Mouse (Mus musculus): ENCODE results near the gene 4930519P11Rik. TPM values are rescaled to one million over a fixed set of nuclear protein-coding genes. Genes with fewer than 3 reads are reported as not detected.

The 4930519P11Rik gene
- polyA plus RNA-seq, 1 experiment from 2014 or later, result 1.6 TPM

DNA sequence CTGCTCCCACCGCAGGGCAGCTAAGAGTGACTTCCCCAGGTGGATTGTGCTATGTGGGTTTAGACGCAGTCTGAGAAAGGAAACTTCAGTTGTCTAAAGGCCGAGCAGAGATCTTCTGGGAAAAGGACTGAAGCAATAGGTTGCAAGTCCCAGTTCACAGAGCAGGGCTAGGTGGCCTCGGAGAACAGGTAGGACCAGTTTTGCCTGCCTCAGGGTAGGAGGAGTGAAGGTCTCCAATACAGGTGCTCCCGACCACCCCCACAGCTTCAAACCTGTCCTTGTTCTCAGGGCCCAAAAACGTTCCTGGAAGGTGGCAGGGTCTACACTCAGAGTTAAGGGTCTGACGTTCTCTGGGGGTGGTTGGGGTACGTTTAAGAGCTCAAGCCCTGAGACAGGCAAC lies 38.1 kb upstream of the 4930519P11Rik start, which contains the start of gene Chmp4b:
Gene Chmp4b, plus strand, starts transcription at position 343 of the 400 bp plus-strand sequence.
- Histone ChIP-seq H3K27me3 (ENCODE audit: control insufficient read depth, insufficient read depth, low read length) (no peaks in the 10 kb centered on the region), H3K4me1 (ENCODE audit: control insufficient read depth, insufficient read depth, low read length) (no peaks in the 10 kb centered on the region), H3K27ac (replicated peaks; ENCODE audit: low read depth, low read length) (no peak within 1 kb of the TSS), H3K9ac (replicated peaks; ENCODE audit: low read length) (no peak within 1 kb of the TSS), H3K36me3 (ENCODE audit: control insufficient read depth, insufficient read depth, low read length) (no peaks in the 10 kb centered on the region), H3K4me3 (replicated peaks; ENCODE audit: low read depth, low read length) (no peak within 1 kb of the TSS), H3K9me3 (ENCODE audit: control insufficient read depth, low read length) (no peaks in the 10 kb centered on the region), H3K4me2 (ENCODE audit: low read length) (no peak within 1 kb of the TSS)
- ATAC-seq (ENCODE audit: low FRiP score, low TSS enrichment) (no peak), DNase-seq (no peak)
- WGBS, result 63% methylated on average over 8 of the region's 8 CpGs

DNA sequence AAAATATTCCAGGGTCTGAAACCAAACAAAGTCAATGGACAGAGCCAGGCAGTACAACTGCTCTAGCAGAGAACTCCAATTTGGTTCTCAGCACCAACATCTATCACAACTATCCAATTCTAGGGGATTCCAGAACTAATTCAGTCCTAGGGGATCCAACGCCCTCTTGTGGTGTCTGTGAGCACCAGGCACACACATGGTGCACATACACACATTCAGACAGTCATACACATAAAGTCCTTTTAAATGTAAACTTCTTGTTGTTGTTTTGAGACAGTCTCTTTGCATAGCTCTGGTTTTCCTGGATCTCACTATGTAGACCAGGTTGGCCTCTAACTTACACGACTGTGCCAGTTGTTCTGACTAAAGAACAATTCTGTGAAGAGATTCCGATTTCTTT lies 37.2 kb upstream of the 4930519P11Rik start:
- no peaks in the 10 kb centered on the region for H3K9me3 ChIP-seq (ENCODE audit: control insufficient read depth, low read length)
- no peak overlapping the region for H3K9ac ChIP-seq (replicated peaks; ENCODE audit: low read length)
- H3K4me2 ChIP-seq (ENCODE audit: low read length), result no peak overlapping the region
- DNase-seq, result no peak
- no peak for ATAC-seq (ENCODE audit: low FRiP score, low TSS enrichment)
- peaks cover 9% of the 10 kb centered on the region; the same call in 1 of the 2 replicates for H3K36me3 ChIP-seq (ENCODE audit: control insufficient read depth, insufficient read depth, low read length)
- no peaks in the 10 kb centered on the region for H3K27me3 ChIP-seq (ENCODE audit: control insufficient read depth, insufficient read depth, low read length)
- no peak overlapping the region for H3K27ac ChIP-seq (replicated peaks; ENCODE audit: low read depth, low read length)
- no peaks in the 10 kb centered on the region for H3K4me1 ChIP-seq (ENCODE audit: control insufficient read depth, insufficient read depth, low read length)
- 87% methylated on average over 3 of the region's 3 CpGs for WGBS
- no peak overlapping the region for H3K4me3 ChIP-seq (replicated peaks; ENCODE audit: low read depth, low read length)

- Histone ChIP-seq H3K27me3 (ENCODE audit: control insufficient read depth, insufficient read depth, low read length) (no peaks in the 10 kb centered on the region), H3K9me3 (ENCODE audit: control insufficient read depth, low read length) (no peaks in the 10 kb centered on the region), H3K9ac (replicated peaks; ENCODE audit: low read length) (no peak overlapping the region), H3K4me1 (ENCODE audit: control insufficient read depth, insufficient read depth, low read length) (no peaks in the 10 kb centered on the region), H3K27ac (replicated peaks; ENCODE audit: low read depth, low read length) (no peak overlapping the region), H3K36me3 (ENCODE audit: control insufficient read depth, insufficient read depth, low read length) (peaks cover 30% of the 10 kb centered on the region), H3K4me2 (ENCODE audit: low read length) (no peak overlapping the region), H3K4me3 (replicated peaks; ENCODE audit: low read depth, low read length) (no peak overlapping the region)
- WGBS, result 18% methylated on average over 3 of the region's 3 CpGs
- no peak for ATAC-seq (ENCODE audit: low FRiP score, low TSS enrichment)
- DNase-seq, result peak; percentile 69
Observed at GRCm38 (mm10) chr2:154648086-154648485, 34.8 kb upstream of the 4930519P11Rik start.

DNA sequence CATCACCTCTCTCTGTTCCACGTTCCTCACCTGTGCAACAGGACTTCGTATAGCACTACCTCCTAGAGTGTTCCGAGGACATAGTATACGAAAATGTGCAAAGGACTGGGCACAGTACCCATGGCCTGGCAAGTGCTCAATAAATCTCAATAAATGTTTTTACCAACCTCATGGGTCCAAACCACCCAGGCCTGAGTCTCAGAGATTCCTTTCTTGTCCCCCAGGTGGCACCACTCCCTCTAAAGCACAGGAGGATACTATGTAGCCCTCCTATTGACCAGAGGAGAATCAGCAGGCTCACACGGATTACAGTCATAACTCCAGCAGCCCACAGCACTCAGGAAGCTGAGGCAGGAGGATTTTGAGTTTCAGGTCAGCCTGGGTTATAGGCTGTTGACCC lies 33.4 kb upstream of the 4930519P11Rik start:
- H3K27ac ChIP-seq (replicated peaks; ENCODE audit: low read depth, low read length), result no peak overlapping the region
- H3K9ac ChIP-seq (replicated peaks; ENCODE audit: low read length), result no peak overlapping the region
- no peaks in the 10 kb centered on the region for H3K4me1 ChIP-seq (ENCODE audit: control insufficient read depth, insufficient read depth, low read length)
- H3K36me3 ChIP-seq (ENCODE audit: control insufficient read depth, insufficient read depth, low read length), result peaks cover 39% of the 10 kb centered on the region
- peak; percentile 46 for DNase-seq
- H3K27me3 ChIP-seq (ENCODE audit: control insufficient read depth, insufficient read depth, low read length), result no peaks in the 10 kb centered on the region
- H3K4me2 ChIP-seq (ENCODE audit: low read length), result no peak overlapping the region
- no peak overlapping the region for H3K4me3 ChIP-seq (replicated peaks; ENCODE audit: low read depth, low read length)
- 79% methylated on average over 5 of the region's 5 CpGs for WGBS
- ATAC-seq (ENCODE audit: low FRiP score, low TSS enrichment), result no peak
- H3K9me3 ChIP-seq (ENCODE audit: control insufficient read depth, low read length), result no peaks in the 10 kb centered on the region

GRCm38 (mm10) chr2:154642712-154643385 lies 29.6 kb upstream of the 4930519P11Rik start:
- Histone ChIP-seq H3K4me1 (ENCODE audit: control insufficient read depth, insufficient read depth, low read length) (no peaks in the 10 kb centered on the region), H3K4me2 (ENCODE audit: low read length) (no peak overlapping the region), H3K36me3 (ENCODE audit: control insufficient read depth, insufficient read depth, low read length) (peaks cover 68% of the 10 kb centered on the region), H3K9ac (replicated peaks; ENCODE audit: low read length) (no peak overlapping the region), H3K9me3 (ENCODE audit: control insufficient read depth, low read length) (peaks cover 5% of the 10 kb centered on the region; the same call in 1 of the 2 replicates), H3K27me3 (ENCODE audit: control insufficient read depth, insufficient read depth, low read length) (no peaks in the 10 kb centered on the region), H3K4me3 (replicated peaks; ENCODE audit: low read depth, low read length) (no peak overlapping the region), H3K27ac (replicated peaks; ENCODE audit: low read depth, low read length) (no peak overlapping the region)
- ATAC-seq (ENCODE audit: low FRiP score, low TSS enrichment) (no peak), DNase-seq (no peak)
- WGBS, result 91% methylated on average over 6 of the region's 6 CpGs

DNA sequence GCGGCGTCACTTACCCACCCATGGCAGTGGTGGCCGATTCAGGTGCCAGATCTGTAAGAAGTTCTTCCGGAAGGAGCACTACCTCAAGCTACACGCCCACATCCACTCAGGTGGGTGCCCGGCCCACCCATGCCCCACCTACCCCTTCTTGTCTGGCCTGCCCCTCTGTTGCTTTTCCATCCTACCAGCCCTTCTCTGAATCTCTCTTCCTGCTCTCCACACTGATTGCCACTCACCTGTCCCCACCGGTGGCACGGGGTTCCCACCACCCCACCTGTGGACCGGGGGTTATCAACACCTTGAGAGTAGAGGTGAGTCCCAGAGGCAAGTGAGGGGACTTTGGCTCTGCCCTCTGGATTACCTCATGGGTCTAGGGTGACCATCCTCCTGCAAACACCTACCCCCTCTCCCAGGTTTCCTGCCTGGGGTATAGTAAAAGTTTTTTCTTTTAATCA lies 28.8 kb upstream of the 4930519P11Rik start:
- Histone ChIP-seq H3K4me2 (ENCODE audit: low read length) (no peak overlapping the region), H3K4me3 (replicated peaks; ENCODE audit: low read depth, low read length) (no peak overlapping the region), H3K27ac (replicated peaks; ENCODE audit: low read depth, low read length) (no peak overlapping the region), H3K36me3 (ENCODE audit: control insufficient read depth, insufficient read depth, low read length) (peaks cover 76% of the 10 kb centered on the region), H3K9me3 (ENCODE audit: control insufficient read depth, low read length) (peaks cover 5% of the 10 kb centered on the region; the same call in 1 of the 2 replicates), H3K27me3 (ENCODE audit: control insufficient read depth, insufficient read depth, low read length) (no peaks in the 10 kb centered on the region), H3K4me1 (ENCODE audit: control insufficient read depth, insufficient read depth, low read length) (no peaks in the 10 kb centered on the region), H3K9ac (replicated peaks; ENCODE audit: low read length) (no peak overlapping the region)
- DNase-seq, result no peak
- 98% methylated on average over 9 of the region's 9 CpGs for WGBS
- ATAC-seq (ENCODE audit: low FRiP score, low TSS enrichment), result no peak

GRCm38 (mm10) chr2:154641176-154641575 lies 27.9 kb upstream of the 4930519P11Rik start:
- Histone ChIP-seq H3K27me3 (ENCODE audit: control insufficient read depth, insufficient read depth, low read length) (no peaks in the 10 kb centered on the region), H3K27ac (replicated peaks; ENCODE audit: low read depth, low read length) (no peak overlapping the region), H3K36me3 (ENCODE audit: control insufficient read depth, insufficient read depth, low read length) (peaks cover 80% of the 10 kb centered on the region), H3K4me2 (ENCODE audit: low read length) (no peak overlapping the region), H3K4me3 (replicated peaks; ENCODE audit: low read depth, low read length) (no peak overlapping the region), H3K9ac (replicated peaks; ENCODE audit: low read length) (no peak overlapping the region), H3K4me1 (ENCODE audit: control insufficient read depth, insufficient read depth, low read length) (no peaks in the 10 kb centered on the region), H3K9me3 (ENCODE audit: control insufficient read depth, low read length) (peaks cover 5% of the 10 kb centered on the region; the same call in 1 of the 2 replicates)
- ATAC-seq (ENCODE audit: low FRiP score, low TSS enrichment), result no peak
- no peak for DNase-seq
- WGBS, result 90% methylated on average over 8 of the region's 8 CpGs

- no peak overlapping the region for H3K9ac ChIP-seq (replicated peaks; ENCODE audit: low read length)
- peaks cover 76% of the 10 kb centered on the region for H3K36me3 ChIP-seq (ENCODE audit: control insufficient read depth, insufficient read depth, low read length)
Observed at GRCm38 (mm10) chr2:154639115-154639514, 25.9 kb upstream of the 4930519P11Rik start.

DNA sequence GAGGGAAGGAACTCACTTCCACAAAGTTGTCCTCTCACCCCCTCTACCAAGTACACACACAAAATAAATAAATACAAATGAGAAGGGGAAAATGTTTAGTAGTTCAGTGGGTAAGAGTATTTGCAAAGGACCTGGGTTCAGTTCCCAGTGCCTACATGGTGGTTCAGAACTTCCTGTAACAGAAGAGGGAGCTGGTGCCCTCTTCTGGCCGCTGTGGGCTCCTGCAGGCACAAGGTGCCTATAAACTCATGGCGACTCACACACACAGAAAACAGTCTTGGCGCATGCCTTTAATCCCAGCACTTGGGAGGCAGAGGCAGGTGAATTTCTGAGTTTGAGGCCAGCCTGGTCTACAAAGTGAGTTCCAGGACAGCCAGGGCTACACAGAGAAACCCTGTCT lies 25.3 kb upstream of the 4930519P11Rik start:
- no peaks in the 10 kb centered on the region for H3K4me1 ChIP-seq (ENCODE audit: control insufficient read depth, insufficient read depth, low read length)
- H3K27me3 ChIP-seq (ENCODE audit: control insufficient read depth, insufficient read depth, low read length), result no peaks in the 10 kb centered on the region
- no peak for DNase-seq
- no peak overlapping the region for H3K9ac ChIP-seq (replicated peaks; ENCODE audit: low read length)
- H3K36me3 ChIP-seq (ENCODE audit: control insufficient read depth, insufficient read depth, low read length), result peaks cover 74% of the 10 kb centered on the region
- H3K9me3 ChIP-seq (ENCODE audit: control insufficient read depth, low read length), result peaks cover 5% of the 10 kb centered on the region; the same call in 1 of the 2 replicates
- WGBS, result 92% methylated on average over 3 of the region's 3 CpGs
- H3K4me2 ChIP-seq (ENCODE audit: low read length), result no peak overlapping the region
- H3K4me3 ChIP-seq (replicated peaks; ENCODE audit: low read depth, low read length), result no peak overlapping the region
- H3K27ac ChIP-seq (replicated peaks; ENCODE audit: low read depth, low read length), result no peak overlapping the region
- no peak for ATAC-seq (ENCODE audit: low FRiP score, low TSS enrichment)

More at GRCm38 (mm10) chr2:154639115-154639514, 25.9 kb upstream of the 4930519P11Rik start:
- ATAC-seq (ENCODE audit: low FRiP score, low TSS enrichment), result no peak
- H3K4me1 ChIP-seq (ENCODE audit: control insufficient read depth, insufficient read depth, low read length), result no peaks in the 10 kb centered on the region
- no peak overlapping the region for H3K4me3 ChIP-seq (replicated peaks; ENCODE audit: low read depth, low read length)
- H3K9me3 ChIP-seq (ENCODE audit: control insufficient read depth, low read length), result peaks cover 5% of the 10 kb centered on the region; the same call in 1 of the 2 replicates
- WGBS, result 97% methylated on average over 4 of the region's 4 CpGs
- H3K27me3 ChIP-seq (ENCODE audit: control insufficient read depth, insufficient read depth, low read length), result no peaks in the 10 kb centered on the region
- DNase-seq, result no peak
- H3K27ac ChIP-seq (replicated peaks; ENCODE audit: low read depth, low read length), result no peak overlapping the region
- H3K4me2 ChIP-seq (ENCODE audit: low read length), result no peak overlapping the region
